Mouse (Mus musculus) liver, postnatal 0 days (tissue): Measurements from ENCODE around the gene Sall1.

Experiments
- CTCF ChIP-seq: sonication (generic); IDR thresholded peaks from 2 replicates; pipeline ENCODE4 v1.5.1; 2016; ENCODE audit warnings: antibody characterized with exemption, low read depth
- EP300 ChIP-seq: IDR thresholded peaks from 2 replicates; pipeline ENCODE4 v1.6.1; 2016; ENCODE audit warnings: antibody characterized with exemption, low read depth, mild to moderate bottlenecking

DNA sequence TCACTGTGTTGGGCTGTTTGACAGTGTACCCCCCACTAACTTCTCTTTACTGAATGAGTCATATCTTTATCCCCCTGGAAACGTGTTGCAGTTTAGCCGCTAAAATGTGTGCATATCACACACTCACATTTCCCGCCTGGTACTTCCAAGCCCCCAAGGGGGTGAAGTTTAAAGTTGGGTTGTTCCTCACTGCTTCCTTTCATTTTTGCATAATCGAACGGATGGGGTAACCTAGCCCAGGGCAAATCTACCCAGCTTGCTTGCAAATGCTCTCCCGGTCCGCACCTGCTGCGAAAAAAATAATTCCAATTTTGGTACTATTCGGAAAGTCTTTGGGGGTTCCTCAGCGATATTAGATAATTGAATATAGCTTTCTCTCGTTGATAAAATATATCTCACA, 38.2 kb downstream of the Sall1 start:
- no peak for TF ChIP-seq CTCF
- TF ChIP-seq EP300 = no peak
